Mouse (Mus musculus): Measurements from ENCODE around the gene 1700028J19Rik. TPM values are rescaled to one million over a fixed set of nuclear protein-coding genes. Genes with fewer than 3 reads are reported as not detected.

1700028J19Rik gene
- total RNA-seq, 2 experiments from 2014 or later: 0.23 to 0.30 TPM

Other genes starting within 250 kb of the 1700028J19Rik start
- under 1 TPM; 0.43 to 0.49 TPM for gene Klk1b26, start 234.5 kb downstream of the 1700028J19Rik start, total RNA-seq (2021)
- not detected for gene Klk1b27, start 194.4 kb downstream of the 1700028J19Rik start, total RNA-seq (2021)
- gene Klk1b21, start 144.4 kb downstream of the 1700028J19Rik start, total RNA-seq (2021): not detected
- gene Klk1b22, start 134.0 kb downstream of the 1700028J19Rik start, total RNA-seq (2021): not detected
- not detected for gene Klk1b16, start 109.9 kb downstream of the 1700028J19Rik start, total RNA-seq (2021)
- not detected for gene Klk1b24, start 58.5 kb downstream of the 1700028J19Rik start, total RNA-seq (2021)
- not detected for gene Klk1b3, start 48.5 kb downstream of the 1700028J19Rik start, total RNA-seq (2021)
- gene Klk1b4, start 39.3 kb downstream of the 1700028J19Rik start, total RNA-seq (2021): not detected
- gene Klk1b5, start 30.8 kb downstream of the 1700028J19Rik start, total RNA-seq (2021): not detected
- under 1 TPM in 1 of 2 experiments, not detected in 1; 0.42 TPM for gene Klk1, start 21.3 kb downstream of the 1700028J19Rik start, total RNA-seq (2021)
- gene Gm36864, start 10.5 kb downstream of the 1700028J19Rik start, total RNA-seq (2021): not detected
- 1 to 10 TPM; 6.3 to 8.2 TPM for gene 2410002F23Rik, start within 50 bp of the 1700028J19Rik start, total RNA-seq (2021)
- gene Acp4, start 10.7 kb upstream of the 1700028J19Rik start, total RNA-seq (2021): not detected
- not detected for gene Gm15517, start 14.8 kb upstream of the 1700028J19Rik start, total RNA-seq (2021)
- 1 to 10 TPM; 1.6 to 2.2 TPM for gene Clec11a, start 60.2 kb upstream of the 1700028J19Rik start, total RNA-seq (2021)
- under 1 TPM; 0.27 to 0.28 TPM for gene Shank1, start 63.6 kb upstream of the 1700028J19Rik start, total RNA-seq (2021)
- 1 to 10 TPM; 1.6 to 2.1 TPM for gene Syt3, start 137.4 kb upstream of the 1700028J19Rik start, total RNA-seq (2021)
- not detected for gene 1700008O03Rik, start 139.1 kb upstream of the 1700028J19Rik start, total RNA-seq (2021)
- gene Lrrc4b, start 182.3 kb upstream of the 1700028J19Rik start, total RNA-seq (2021): under 1 TPM in 1 of 2 experiments, not detected in 1; 0.20 TPM
- not detected for gene Aspdh, start 218.7 kb upstream of the 1700028J19Rik start, total RNA-seq (2021)
- gene Josd2, start 221.3 kb upstream of the 1700028J19Rik start, total RNA-seq (2021): 10 to 100 TPM; 48.7 to 49.2 TPM
- gene Emc10, start 249.8 kb upstream of the 1700028J19Rik start, total RNA-seq (2021): 10 to 100 TPM; 42.4 to 43.5 TPM
- gene Fam71e1, start 249.9 kb upstream of the 1700028J19Rik start, total RNA-seq (2021): 1 to 10 TPM; 3.9 to 4.4 TPM